Mouse (Mus musculus) forebrain, embryonic 13.5 days (tissue): ENCODE measurements around the gene Exoc4. TPM values are rescaled to one million over a fixed set of nuclear protein-coding genes. Genes with fewer than 3 reads are reported as not detected.

Experiments
- ATAC-seq: fragments of 200-750 bp; cut with Nextera tagmentation; 2 replicates; pipeline ENCODE4 v1.8.0; 2017
- H3K27ac ChIP-seq: fragments of 300-500 bp; sonication (generic); 2 replicates; pipeline ENCODE4 v1.5.1; 2015; ENCODE audit warnings: inconsistent platforms, mild to moderate bottlenecking, moderate library complexity
- H3K27me3 ChIP-seq: fragments of 300-500 bp; sonication (generic); 2 replicates; pipeline ENCODE4 v1.6.1; 2015; ENCODE audit warnings: mild to moderate bottlenecking, inconsistent platforms
- H3K36me3 ChIP-seq: fragments of 300-500 bp; sonication (generic); 2 replicates; pipeline ENCODE4 v1.6.1; 2015; ENCODE audit warnings: mild to moderate bottlenecking, inconsistent platforms; ENCODE audit not compliant: poor library complexity, severe bottlenecking
- H3K4me1 ChIP-seq: fragments of 300-500 bp; sonication (generic); 2 replicates; pipeline ENCODE4 v1.6.1; 2015; ENCODE audit warnings: inconsistent platforms
- H3K4me2 ChIP-seq: fragments of 300-500 bp; sonication (generic); 2 replicates; pipeline ENCODE4 v1.6.1; 2015; ENCODE audit warnings: inconsistent platforms, mild to moderate bottlenecking, moderate library complexity
- H3K4me3 ChIP-seq: fragments of 300-500 bp; sonication (generic); 2 replicates; pipeline ENCODE4 v1.5.1; 2015; ENCODE audit warnings: mild to moderate bottlenecking, inconsistent platforms
- H3K9ac ChIP-seq: fragments of 300-500 bp; sonication (generic); 2 replicates; pipeline ENCODE4 v1.6.1; 2015; ENCODE audit warnings: mild to moderate bottlenecking, inconsistent platforms
- H3K9me3 ChIP-seq: fragments of 300-500 bp; sonication (generic); replicated peaks from 2 replicates; pipeline ENCODE4 v1.6.1; 2016; ENCODE audit warnings: inconsistent platforms
- WGBS: fragments of 180-500 bp; shearing (Covaris S2); methylation state at CpG from one replicate; pipeline ENCODE4 v1.1.7; 2015; 5-methylcytosine and 5-hydroxymethylcytosine counted together
- polyA plus RNA-seq: library from polyadenylated mRNA; unstranded; fragments of >200 nt; fragmentation: Nextera tagmentation; extraction: Ambion mirVana; gene quantifications from 2 replicates; pipeline ENCODE4 v1.2.1, GENCODE M21; 2015

The Exoc4 gene
- polyA plus RNA-seq, 1 experiment from 2014 or later: 56.6 TPM

GRCm38 (mm10) chr6:33263950-33264349 is 15.1 kb downstream of the Exoc4 start:
- WGBS: 73% methylated on average over 5 of the region's 5 CpGs

GRCm38 (mm10) chr6:33264388-33264787 is 15.5 kb downstream of the Exoc4 start:
- no peak overlapping the region for H3K4me2 ChIP-seq
- no peaks in the 10 kb centered on the region for H3K27me3 ChIP-seq
- H3K9ac ChIP-seq: no peak overlapping the region
- 93% methylated on average over 2 of the region's 2 CpGs for WGBS
- no peak for ATAC-seq
- peaks cover 11% of the 10 kb centered on the region for H3K4me1 ChIP-seq
- H3K27ac ChIP-seq: no peak overlapping the region
- no peaks in the 10 kb centered on the region for H3K9me3 ChIP-seq
- peaks cover 20% of the 10 kb centered on the region for H3K36me3 ChIP-seq
- no peak overlapping the region for H3K4me3 ChIP-seq

More at GRCm38 (mm10) chr6:33263950-33264349, 15.1 kb downstream of the Exoc4 start:
- H3K9me3 ChIP-seq: no peaks in the 10 kb centered on the region
- H3K27ac ChIP-seq: no peak overlapping the region
- H3K27me3 ChIP-seq: no peaks in the 10 kb centered on the region
- peaks cover 17% of the 10 kb centered on the region for H3K36me3 ChIP-seq
- H3K9ac ChIP-seq: no peak overlapping the region
- ATAC-seq: no peak
- no peak overlapping the region for H3K4me2 ChIP-seq
- H3K4me1 ChIP-seq: peaks cover 11% of the 10 kb centered on the region
- no peak overlapping the region for H3K4me3 ChIP-seq

DNA sequence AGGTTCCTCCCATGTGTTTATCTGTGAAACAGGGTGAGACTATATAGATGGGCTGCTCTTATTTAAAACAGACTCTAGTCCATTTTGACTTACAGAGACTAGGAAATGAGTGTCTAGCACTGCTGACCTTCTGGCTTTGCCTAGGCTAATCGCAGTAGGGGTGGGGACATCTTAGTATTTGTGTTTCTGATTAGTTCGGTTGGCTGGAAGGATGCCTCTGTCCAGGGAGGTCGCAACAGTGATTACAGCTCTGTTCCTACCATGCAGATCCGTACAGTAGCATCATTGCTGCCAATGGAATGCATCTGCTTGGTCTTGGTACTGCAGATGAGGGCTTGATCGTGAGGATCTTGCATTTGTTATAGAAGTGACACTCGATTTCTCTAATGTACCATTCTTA is 18.7 kb downstream of the Exoc4 start:
- peaks cover 11% of the 10 kb centered on the region for H3K4me1 ChIP-seq
- H3K27ac ChIP-seq: no peak overlapping the region
- H3K9me3 ChIP-seq: no peaks in the 10 kb centered on the region
- H3K4me3 ChIP-seq: no peak overlapping the region
- H3K27me3 ChIP-seq: no peaks in the 10 kb centered on the region
- H3K4me2 ChIP-seq: no peak overlapping the region
- H3K9ac ChIP-seq: no peak overlapping the region
- 92% methylated on average over 6 of the region's 6 CpGs for WGBS
- ATAC-seq: no peak
- peaks cover 28% of the 10 kb centered on the region for H3K36me3 ChIP-seq

DNA sequence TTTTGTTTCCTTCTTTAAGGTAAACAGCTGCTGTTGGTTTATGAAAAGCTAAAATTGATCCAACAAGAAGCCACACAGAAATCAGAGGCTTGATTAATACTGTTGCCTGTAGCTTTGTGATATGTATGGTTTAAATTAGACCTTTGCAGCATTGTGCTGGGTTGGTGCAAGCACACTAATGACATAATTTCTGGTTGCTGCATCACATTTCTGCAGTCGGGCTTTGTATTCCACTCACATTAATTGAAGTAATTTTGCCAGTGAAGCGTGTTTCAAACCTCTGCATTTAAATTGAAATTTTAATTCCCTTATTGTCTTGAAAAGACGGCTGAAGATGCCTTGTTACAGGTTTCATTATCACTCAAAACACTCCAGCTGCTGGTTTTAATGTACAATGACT is 34.6 kb downstream of the Exoc4 start:
- WGBS: 10% methylated on average over 3 of the region's 3 CpGs
- Histone ChIP-seq H3K4me3 (no peak overlapping the region), H3K9ac (no peak overlapping the region), H3K4me2 (no peak overlapping the region), H3K27me3 (no peaks in the 10 kb centered on the region), H3K36me3 (no peaks in the 10 kb centered on the region), H3K4me1 (peaks cover 17% of the 10 kb centered on the region), H3K9me3 (no peaks in the 10 kb centered on the region), H3K27ac (0 out of 2 replicates have a peak overlapping the region, but pooled peaks have one; percentile 19)
- no peak for ATAC-seq

DNA sequence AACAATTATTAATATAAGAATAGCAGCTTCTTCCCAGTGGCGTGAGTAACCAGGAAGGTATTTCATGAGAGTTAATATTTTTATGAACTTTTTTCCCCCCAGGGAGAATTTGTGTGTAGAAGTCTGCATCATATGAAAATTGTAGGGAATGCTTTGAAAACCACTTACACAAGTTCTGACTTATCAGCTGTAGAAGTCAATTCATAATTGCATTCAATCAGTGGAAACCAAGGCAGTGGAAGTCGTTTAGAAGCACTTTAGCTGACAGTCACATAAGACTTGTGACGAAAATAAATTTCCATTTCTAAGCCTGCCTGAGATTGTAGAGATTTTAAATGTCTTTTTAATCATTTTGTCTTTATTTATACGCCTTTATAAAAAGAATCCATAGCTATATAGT is 35.1 kb downstream of the Exoc4 start:
- Histone ChIP-seq H3K27ac (no peak overlapping the region), H3K4me3 (no peak overlapping the region), H3K4me2 (no peak overlapping the region), H3K27me3 (no peaks in the 10 kb centered on the region), H3K4me1 (peaks cover 18% of the 10 kb centered on the region), H3K36me3 (no peaks in the 10 kb centered on the region), H3K9me3 (no peaks in the 10 kb centered on the region), H3K9ac (no peak overlapping the region)
- 50% methylated on average over 4 of the region's 4 CpGs for WGBS
- ATAC-seq: no peak

DNA sequence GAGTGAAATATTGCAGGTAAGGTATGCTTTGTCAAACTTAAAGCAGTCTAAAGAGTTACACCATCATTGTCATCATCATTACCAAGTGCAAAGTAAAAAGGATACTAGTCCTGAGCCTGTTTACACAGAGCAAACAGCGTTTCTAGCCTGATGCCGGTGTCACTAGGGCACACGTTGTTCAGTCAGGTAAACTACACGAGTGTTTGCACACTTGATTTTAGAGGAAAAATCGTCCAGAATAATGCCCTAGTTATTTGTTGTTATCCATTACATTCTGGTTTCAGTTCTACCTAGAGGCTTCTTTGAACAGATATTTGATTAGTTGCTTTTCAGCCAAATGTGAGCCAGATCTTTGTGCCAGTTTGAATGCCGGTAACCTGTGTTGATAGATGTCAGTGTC is 37.5 kb downstream of the Exoc4 start:
- no peak for ATAC-seq
- Histone ChIP-seq H3K9me3 (no peaks in the 10 kb centered on the region), H3K27ac (no peak overlapping the region), H3K4me1 (peaks cover 15% of the 10 kb centered on the region), H3K4me2 (no peak overlapping the region), H3K9ac (no peak overlapping the region), H3K27me3 (no peaks in the 10 kb centered on the region), H3K36me3 (no peaks in the 10 kb centered on the region), H3K4me3 (no peak overlapping the region)
- 81% methylated on average over 6 of the region's 6 CpGs for WGBS

- 55% methylated on average over 2 of the region's 2 CpGs for WGBS
- no peak overlapping the region for H3K27ac ChIP-seq
Observed at GRCm38 (mm10) chr6:33294626-33295025, 45.7 kb downstream of the Exoc4 start.

DNA sequence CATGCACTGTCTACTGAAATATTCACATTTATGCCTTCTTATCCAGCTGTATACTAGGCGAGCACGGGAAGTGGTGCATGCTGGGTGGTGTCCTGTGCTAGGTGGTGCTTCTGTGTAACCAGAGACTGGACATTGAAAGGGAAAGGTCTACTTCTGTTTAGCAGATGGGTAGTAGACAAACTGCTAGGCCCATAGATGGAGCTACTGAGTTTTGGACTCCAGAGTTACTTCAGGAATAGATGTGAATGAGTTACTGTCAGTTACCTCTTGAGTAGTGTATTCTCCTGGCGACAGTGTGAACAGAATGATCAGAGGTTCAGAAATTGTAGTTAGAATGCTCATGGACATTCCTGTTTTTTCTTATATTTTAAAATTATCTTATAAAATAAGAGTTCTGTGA is 48.7 kb downstream of the Exoc4 start:
- Histone ChIP-seq H3K27me3 (no peaks in the 10 kb centered on the region), H3K4me2 (no peak overlapping the region), H3K9ac (no peak overlapping the region), H3K4me1 (no peaks in the 10 kb centered on the region; the same call in 1 of the 2 replicates), H3K27ac (no peak overlapping the region), H3K9me3 (no peaks in the 10 kb centered on the region), H3K36me3 (peaks cover 4% of the 10 kb centered on the region), H3K4me3 (no peak overlapping the region)
- no peak for ATAC-seq
- WGBS: 86% methylated on average over 3 of the region's 3 CpGs

More at GRCm38 (mm10) chr6:33294626-33295025, 45.7 kb downstream of the Exoc4 start:
- H3K36me3 ChIP-seq: peaks cover 4% of the 10 kb centered on the region
- H3K4me1 ChIP-seq: no peaks in the 10 kb centered on the region; the same call in 1 of the 2 replicates
- no peak for ATAC-seq
- no peak overlapping the region for H3K4me3 ChIP-seq
- no peak overlapping the region for H3K4me2 ChIP-seq
- H3K9ac ChIP-seq: no peak overlapping the region
- H3K9me3 ChIP-seq: no peaks in the 10 kb centered on the region
- H3K27me3 ChIP-seq: no peaks in the 10 kb centered on the region

DNA sequence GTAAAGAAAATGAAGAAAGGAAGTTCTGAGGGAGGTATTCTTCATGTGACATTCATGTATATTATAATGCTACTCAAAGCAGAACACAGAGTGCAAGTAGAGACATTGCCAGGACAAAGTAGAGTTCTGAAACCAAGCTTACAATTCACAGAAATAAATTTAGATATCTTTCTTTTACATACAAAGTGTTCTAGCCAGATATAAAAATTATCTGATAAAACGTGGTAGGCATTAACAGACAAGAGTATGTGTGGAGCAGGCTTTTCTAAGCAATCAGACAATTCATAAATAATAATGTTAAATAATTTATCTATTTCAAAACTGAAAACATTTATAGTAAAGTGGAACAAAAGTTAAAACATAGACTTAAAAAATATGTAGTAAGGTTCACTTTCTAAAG is 49.9 kb downstream of the Exoc4 start:
- Histone ChIP-seq H3K27me3 (no peaks in the 10 kb centered on the region), H3K4me2 (no peak overlapping the region), H3K9me3 (no peaks in the 10 kb centered on the region), H3K4me1 (no peaks in the 10 kb centered on the region; the same call in 1 of the 2 replicates), H3K4me3 (no peak overlapping the region), H3K36me3 (peaks cover 4% of the 10 kb centered on the region), H3K27ac (no peak overlapping the region), H3K9ac (no peak overlapping the region)
- no peak for ATAC-seq
- 74% methylated on average over 1 of the region's 1 CpGs for WGBS

DNA sequence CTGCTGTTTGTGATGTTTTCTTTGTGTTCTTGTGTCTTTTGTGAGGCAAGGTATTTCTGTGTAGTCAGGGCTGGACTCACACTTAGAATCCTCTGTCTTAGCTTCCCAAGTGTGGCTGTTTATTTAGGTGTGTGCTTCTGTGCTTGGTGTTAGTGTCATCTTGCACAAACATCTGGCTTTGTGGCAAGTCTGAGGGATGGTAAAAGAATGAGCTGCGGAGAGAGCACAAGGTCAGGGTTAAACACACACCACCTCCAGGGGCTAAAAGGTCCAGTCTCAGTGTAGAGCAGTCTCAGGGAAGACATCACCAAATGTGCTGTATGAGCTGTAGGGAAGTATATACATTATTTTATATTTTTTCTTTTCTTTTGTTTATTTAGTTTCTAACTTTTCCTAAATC is 57.1 kb downstream of the Exoc4 start:
- Histone ChIP-seq H3K4me3 (no peak overlapping the region), H3K9ac (no peak overlapping the region), H3K36me3 (0 out of 2 replicates have a peak, but pooled peaks cover 6% of the 10 kb centered on the region), H3K4me1 (no peaks in the 10 kb centered on the region), H3K4me2 (no peak overlapping the region), H3K27ac (no peak overlapping the region), H3K27me3 (no peaks in the 10 kb centered on the region), H3K9me3 (no peaks in the 10 kb centered on the region)
- WGBS: 94% methylated on average over 1 of the region's 1 CpGs
- ATAC-seq: no peak

GRCm38 (mm10) chr6:33308646-33309045 is 59.8 kb downstream of the Exoc4 start:
- no peak overlapping the region for H3K4me2 ChIP-seq
- no peaks in the 10 kb centered on the region for H3K27me3 ChIP-seq
- no peaks in the 10 kb centered on the region for H3K9me3 ChIP-seq
- H3K9ac ChIP-seq: no peak overlapping the region
- WGBS: 79% methylated on average over 2 of the region's 2 CpGs
- H3K4me1 ChIP-seq: no peaks in the 10 kb centered on the region
- H3K36me3 ChIP-seq: 0 out of 2 replicates have a peak, but pooled peaks cover 6% of the 10 kb centered on the region
- H3K27ac ChIP-seq: no peak overlapping the region
- ATAC-seq: no peak
- H3K4me3 ChIP-seq: no peak overlapping the region

DNA sequence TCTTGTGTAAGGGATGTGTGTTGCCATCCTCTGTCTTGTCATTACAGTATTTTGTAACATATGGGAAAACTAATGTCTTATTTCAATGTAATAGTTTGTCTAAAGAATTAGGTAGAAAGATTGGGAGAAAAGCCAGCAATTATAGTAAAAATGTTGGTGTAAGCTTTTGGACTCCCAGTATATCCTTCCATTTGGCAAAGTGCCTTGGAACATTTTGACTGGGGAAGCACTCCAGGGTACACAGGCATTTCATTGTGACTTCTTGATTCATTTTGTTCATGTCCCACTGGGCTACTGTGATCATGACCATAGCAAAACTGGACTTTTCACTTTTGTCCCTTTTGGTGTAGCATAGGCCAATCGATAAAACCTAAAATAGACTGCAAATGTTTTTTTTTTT is 61.6 kb downstream of the Exoc4 start:
- no peak overlapping the region for H3K27ac ChIP-seq
- H3K4me1 ChIP-seq: no peaks in the 10 kb centered on the region
- no peak overlapping the region for H3K4me2 ChIP-seq
- no peak for ATAC-seq
- H3K9me3 ChIP-seq: no peaks in the 10 kb centered on the region
- H3K27me3 ChIP-seq: no peaks in the 10 kb centered on the region
- 94% methylated on average over 1 of the region's 1 CpGs for WGBS
- no peak overlapping the region for H3K4me3 ChIP-seq
- no peak overlapping the region for H3K9ac ChIP-seq
- 0 out of 2 replicates have a peak, but pooled peaks cover 7% of the 10 kb centered on the region for H3K36me3 ChIP-seq

- Histone ChIP-seq H3K4me1 (no peaks in the 10 kb centered on the region), H3K4me2 (no peak overlapping the region), H3K36me3 (no peaks in the 10 kb centered on the region), H3K4me3 (no peak overlapping the region), H3K27ac (no peak overlapping the region), H3K27me3 (no peaks in the 10 kb centered on the region), H3K9me3 (no peaks in the 10 kb centered on the region), H3K9ac (no peak overlapping the region)
- 85% methylated on average over 3 of the region's 3 CpGs for WGBS
- no peak for ATAC-seq
Observed at GRCm38 (mm10) chr6:33322849-33323248, 74.0 kb downstream of the Exoc4 start.
